Mouse (Mus musculus) ES-CJ7 (cell line): ENCODE measurements around the gene D8Ertd738e.
A peak's percentile ranks its signal among the peaks of the same experiment; 100 is the strongest.

ENCODE experiments used
- DNase-seq: peaks from one replicate; pipeline ENCODE4 v3.0.0; 2011; ENCODE audit warnings: low read depth, low spot score

Gene D8Ertd738e

DNA sequence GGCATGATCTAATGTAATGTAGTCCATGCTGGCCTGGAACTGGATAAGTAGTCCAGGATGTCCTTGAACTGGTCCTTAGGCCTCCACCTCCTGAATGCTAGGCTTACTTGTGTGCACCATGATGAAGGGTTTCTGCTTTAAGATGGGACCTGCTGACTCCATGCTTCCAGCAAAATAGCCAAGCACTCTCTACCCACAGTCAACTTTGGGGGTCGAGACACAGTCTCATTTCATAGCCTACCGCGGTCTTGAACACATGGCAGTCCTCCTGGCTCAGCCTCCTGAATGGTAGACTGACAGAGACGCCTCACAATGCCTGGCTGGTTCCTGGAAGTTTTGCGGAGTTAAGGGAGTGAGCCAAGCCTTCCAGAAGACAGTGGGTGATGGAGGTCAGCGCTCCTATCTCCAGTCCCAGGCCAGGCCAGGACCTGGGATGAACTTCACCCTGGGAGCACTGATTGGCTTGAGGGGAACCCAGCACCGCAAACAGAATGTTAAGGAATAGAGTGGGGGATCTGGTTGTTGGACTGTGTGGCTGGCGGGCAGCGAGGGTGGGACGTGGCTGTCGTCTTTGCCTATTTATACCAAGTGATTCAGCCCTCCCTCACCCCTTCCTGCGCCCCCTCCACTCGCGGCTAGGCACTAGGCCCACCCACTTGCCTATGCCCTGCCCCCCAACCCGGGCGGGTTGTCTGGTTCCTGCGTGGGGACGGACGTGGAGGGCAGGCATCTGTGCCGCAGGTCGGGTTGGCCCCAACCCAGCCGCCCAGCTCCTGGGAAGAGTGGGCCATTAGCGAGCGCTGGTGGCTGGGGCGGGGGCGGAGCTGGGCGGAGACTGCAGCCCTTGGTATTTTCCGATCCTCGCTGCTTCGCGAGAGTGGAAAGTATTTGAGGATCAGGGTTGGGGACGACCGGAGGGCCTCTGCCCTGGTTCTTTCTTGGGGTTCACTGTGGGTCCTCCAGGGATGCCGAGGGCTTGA, 46.3 kb downstream of the D8Ertd738e start:
- DNase-seq = peak; percentile 58

DNA sequence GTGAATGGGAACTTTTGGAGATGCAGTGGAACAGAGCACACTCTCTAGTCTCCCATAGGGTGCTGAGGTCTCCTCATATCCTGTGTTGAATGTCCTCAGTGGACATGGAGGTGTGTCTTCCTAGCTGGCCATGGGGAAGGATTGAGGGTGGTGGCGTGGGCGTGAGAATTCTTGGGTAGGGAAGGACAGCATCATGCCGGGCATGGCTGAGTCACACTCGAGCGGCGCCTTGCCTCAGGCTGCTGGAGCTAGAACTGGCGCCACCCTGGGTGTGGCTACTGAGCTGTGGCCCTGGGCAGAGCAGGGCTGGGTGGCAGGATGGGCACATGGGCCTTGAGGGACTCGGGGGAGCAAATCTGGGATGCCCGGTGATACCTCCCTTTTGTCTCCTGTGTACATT, 47.1 kb downstream of the D8Ertd738e start:
- DNase-seq = no peak

DNA sequence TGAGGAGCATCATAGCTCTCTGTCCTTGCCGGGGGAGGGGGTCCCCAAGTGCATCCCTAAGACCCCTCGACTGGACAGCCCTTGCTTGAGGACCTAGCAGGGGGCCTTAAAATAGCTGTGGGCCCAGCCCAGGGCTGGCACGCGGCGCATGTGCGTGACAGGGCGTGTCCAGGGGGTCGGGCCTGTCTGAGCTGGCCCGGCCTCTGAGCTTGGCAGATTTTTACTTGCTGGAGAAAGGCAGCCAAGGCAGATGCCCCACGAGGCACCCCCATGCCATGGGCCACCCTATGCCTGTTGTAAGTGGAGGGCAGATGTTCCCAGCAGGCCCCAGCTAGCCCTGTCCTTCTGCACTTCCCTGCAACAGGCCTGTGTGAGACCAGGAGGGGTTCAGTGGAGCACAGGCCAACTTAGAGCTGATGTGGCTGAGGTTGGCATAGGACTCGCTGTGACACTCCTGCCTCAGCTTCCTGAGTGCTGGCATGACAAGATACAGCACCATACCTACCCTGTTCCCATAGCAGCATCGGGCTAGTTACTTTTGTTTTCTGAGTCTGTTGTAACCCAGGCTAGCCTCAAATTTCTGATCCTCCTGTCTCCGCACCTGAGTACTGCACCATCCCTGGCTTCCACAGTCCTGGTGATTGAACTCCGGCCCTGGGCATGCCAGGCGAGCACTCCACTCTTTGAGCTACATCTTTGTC, 47.8 kb downstream of the D8Ertd738e start:
- DNase-seq = no peak

DNA sequence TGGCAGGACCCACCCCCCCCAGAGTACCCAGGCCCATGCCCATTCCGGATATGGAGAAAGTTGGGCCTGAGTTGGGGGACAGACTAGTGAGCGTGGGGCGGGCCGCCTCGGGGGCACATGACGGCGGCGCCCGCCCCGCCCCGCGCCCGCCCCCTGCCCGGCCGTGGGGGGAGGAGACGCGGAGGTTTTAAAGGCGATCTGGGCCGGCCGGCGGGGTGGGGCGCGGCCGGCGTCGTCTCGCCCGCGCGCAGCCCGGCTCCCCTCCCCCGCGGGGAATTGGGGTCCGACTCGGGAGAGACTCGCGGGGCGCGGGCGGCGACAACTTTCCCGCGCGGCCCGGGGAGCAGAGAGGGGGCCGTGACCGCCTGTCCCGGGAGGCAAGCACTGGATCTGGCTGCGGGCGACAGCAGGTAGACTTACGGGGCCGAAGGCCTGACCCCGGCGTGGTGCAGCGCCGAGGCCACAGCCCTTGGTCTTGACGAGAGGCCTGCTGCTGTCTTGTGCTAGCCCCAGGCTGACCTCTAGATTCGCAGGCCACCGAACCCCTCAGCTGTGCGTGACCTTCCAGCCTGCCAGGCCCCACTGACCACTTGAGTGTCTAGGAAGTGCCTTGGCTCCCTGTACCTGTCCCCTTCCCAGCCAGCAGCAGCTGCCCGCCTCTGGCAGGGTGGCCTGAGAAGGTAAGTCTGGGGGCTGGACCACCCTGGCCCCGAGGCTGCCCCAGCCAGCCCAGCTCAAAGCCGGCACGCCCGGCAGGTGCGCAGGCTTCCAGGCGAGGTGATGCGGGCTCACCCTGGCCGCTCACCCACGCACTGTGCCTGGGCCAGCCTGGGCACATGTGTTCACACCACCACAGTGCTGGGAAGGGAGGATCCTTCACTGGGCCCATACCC, 48.6 kb downstream of the D8Ertd738e start:
- peak; percentile 60 for DNase-seq

DNA sequence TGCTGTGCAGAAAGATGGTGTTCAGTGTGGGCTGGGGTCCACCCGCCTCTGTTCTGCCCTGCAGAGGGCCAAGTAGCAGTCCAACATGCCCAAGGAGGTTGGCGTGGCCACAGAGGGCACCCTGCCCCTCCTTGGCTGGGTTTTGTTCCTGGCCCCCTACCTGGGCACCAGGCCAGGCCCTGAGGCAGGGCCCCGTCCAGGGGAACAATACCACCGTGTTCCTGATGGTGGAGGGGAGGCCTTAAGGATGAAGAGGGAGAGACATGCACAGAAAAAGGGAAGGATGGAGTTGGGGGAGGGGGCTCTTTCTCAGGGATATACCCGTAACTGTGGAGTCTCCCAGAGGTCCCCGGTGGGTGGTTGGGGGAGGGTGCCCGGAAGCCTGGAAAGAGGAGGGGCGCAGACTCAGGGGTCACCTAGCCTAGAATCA, 49.4 kb downstream of the D8Ertd738e start:
- peak; percentile 60 for DNase-seq

DNA sequence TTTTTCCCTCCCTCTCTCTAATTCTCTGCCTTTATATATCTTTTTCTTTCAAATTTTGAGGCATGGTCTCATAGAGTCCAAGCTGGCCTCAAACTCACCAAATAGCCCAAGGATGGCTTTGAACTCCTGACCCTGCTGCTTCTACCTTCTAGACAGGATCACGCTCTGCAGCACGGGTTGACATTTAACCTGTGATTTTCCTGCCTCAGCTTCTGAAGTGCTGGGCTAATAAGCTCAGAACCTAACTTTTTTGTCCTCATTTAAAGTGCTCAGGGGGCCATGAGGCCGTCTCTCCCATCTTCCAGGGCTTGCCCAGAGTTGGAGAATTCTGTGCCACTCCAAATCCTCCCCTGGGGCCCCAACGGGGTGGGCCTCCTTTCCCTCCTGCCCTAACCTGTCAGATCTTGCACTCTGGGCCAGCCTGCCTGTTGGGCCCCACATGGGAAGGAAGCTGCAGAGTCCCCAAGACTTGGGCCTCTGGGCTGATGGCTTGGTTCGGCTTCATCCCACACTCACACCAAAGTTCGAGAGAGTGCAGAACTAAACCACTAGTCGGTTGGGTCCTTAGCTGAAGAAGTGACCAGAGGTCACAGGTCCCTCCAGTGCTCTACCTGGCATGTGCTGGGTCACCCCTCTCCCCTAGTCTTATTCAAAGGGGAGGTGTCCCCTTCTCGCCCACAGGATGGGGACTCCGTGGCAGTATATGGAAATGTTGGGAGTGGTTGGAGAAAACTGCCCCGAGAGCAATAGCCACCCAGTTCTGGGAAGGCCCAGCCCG, 50.0 kb downstream of the D8Ertd738e start:
- no peak for DNase-seq

DNA sequence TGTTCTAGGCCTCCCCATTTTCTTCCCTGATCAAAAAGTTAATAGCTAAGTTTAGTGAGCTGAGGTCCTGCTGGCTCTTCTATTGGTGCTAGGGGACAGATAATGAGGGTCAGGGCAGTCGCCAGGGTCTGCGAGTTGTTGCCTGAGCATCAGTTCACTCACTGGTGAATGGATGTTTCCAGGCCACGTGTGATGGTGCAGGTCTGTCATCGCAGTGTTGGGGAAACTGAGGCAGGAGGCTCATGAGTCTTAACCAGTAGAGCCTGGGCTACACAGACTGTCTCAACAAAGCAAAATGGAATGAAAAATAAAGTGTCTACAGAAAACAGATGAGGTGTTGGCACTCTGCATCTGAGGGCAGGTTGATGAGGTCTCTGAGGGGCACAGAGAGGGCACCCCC, 50.6 kb downstream of the D8Ertd738e start:
- DNase-seq = no peak

DNA sequence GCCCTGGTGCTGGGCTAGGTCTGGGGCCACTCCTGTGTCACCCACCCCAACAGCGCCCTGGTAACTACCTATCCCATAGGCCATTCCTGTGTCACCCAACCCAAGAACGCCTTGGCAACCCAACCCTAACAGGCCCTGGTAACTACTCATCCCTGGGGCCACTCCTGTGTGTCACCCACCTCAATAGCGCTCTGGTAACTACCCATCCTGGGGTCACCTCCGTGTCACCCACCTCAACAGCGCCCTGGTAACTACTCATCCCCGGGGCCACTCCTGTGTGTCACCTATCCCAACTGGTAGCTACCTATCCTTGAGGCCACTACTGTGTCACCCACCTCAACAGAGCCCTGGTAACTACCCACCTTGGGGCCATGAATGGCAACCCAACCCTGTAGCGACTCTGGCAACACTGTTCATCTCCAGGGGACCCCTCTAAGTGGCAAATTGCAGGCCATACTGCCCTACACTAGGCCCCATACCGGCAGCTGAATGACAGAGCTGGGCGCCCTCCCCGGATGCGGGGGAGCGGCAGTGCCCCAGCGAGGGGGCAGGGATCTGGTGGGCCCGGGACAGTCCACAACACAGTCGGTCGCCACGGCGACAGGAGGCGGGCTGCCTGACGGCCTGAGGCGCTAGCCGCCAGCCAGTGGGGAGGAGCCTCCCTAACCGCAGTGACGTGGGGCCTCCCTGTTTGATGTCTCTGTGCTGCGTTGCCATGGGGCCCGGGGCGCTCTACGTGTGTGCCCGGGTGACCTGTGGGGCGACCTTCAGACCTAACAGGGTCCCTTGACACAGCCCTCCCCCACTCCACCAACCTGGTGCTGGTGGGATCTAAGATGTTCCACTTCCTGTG, 51.4 kb downstream of the D8Ertd738e start:
- peak; percentile 95 for DNase-seq

DNA sequence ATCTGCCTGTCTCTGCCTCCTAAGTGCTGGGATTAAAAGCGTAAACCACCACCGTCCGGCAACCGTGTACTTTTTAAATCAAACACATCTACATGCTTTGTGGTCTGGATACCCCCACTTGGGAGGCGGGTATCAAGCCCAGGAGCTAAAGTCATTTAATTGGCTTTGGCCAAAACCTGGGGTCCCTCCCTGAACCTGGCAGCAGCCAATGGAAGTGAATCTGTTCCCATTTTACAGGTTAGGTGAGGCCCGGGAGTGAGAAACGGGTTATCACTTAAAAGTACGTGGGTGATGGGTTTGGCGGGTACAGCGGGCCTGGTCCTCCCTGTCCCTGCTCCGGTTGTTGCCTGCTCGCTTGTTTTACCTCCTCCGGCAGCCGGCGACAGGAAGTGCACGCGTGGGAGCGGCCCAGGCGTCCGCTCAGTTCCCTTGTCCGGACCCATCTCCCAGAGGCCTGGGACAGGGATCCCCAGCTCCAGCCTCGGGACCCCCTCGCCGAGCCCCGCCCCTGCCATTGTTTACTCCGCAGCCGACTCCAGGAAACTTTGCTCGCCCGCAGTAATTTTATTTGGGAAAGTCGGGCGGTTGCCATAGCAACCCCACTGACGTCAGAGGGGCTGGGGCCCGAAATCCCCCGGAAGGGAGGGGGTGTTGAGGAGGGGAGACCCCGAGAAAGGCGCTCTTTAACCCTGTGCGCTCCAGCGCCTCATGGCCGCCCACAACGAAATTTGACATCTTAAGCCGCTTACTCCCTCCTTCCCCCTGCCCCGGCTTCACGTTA, 52.2 kb downstream of the D8Ertd738e start:
- DNase-seq = peak; percentile 95
